Mouse (Mus musculus) mesoderm, embryonic 11.5 days (tissue): ENCODE data around the gene Usf2.
A peak's percentile ranks its signal among the peaks of the same experiment; 100 is the strongest.

ENCODE experiments used
- DNase-seq: peaks from one replicate; pipeline ENCODE4 v3.0.0-alpha.2; 2012; ENCODE audit warnings: low read depth, low spot score

Usf2 gene

GRCm38 (mm10) chr7:30956756-30957366 lies at the start of gene Usf2:
TSS of gene Usf2 (minus strand) at chr7:30956803.
- DNase-seq = peak; percentile 81

GRCm38 (mm10) chr7:31002650-31003049 lies 46.0 kb upstream of the Usf2 start:
- DNase-seq = no peak

- peak; percentile 39 for DNase-seq
These were observed 44.0 kb upstream of the Usf2 start for GRCm38 (mm10) chr7:31000505-31001020.

GRCm38 (mm10) chr7:30996491-30996890 lies 39.9 kb upstream of the Usf2 start:
- no peak for DNase-seq

- DNase-seq = no peak
These were observed 37.4 kb upstream of the Usf2 start for GRCm38 (mm10) chr7:30993986-30994385.

- DNase-seq = no peak
These were observed 35.5 kb upstream of the Usf2 start for GRCm38 (mm10) chr7:30992148-30992547.

GRCm38 (mm10) chr7:30988519-30989162 lies 32.0 kb upstream of the Usf2 start:
- no peak for DNase-seq

- no peak for DNase-seq
These were observed 28.8 kb upstream of the Usf2 start for GRCm38 (mm10) chr7:30985357-30985756.

- DNase-seq = no peak
These were observed 25.1 kb upstream of the Usf2 start for GRCm38 (mm10) chr7:30981703-30982102.

- DNase-seq = peak; percentile 92
These were observed 17.1 kb upstream of the Usf2 start, which contains the start of gene Fam187b for GRCm38 (mm10) chr7:30973501-30974289. TSS of gene Fam187b (plus strand) at chr7:30973790.

GRCm38 (mm10) chr7:30973251-30973500 lies 16.6 kb upstream of the Usf2 start, which contains the start of gene Lsr:
TSS of gene Lsr (minus strand) at chr7:30973464.
- DNase-seq = peak; percentile 33

GRCm38 (mm10) chr7:30972426-30973250 lies 16.0 kb upstream of the Usf2 start:
- DNase-seq = no peak

- DNase-seq = no peak
These were observed 15.3 kb upstream of the Usf2 start for GRCm38 (mm10) chr7:30971901-30972300.

GRCm38 (mm10) chr7:30969174-30969573 lies 12.6 kb upstream of the Usf2 start:
- DNase-seq = no peak

GRCm38 (mm10) chr7:30968611-30969010 lies 12.0 kb upstream of the Usf2 start:
- no peak for DNase-seq

- no peak for DNase-seq
These were observed 10.1 kb upstream of the Usf2 start for GRCm38 (mm10) chr7:30966657-30967056.

GRCm38 (mm10) chr7:30965677-30966076 lies 9.1 kb upstream of the Usf2 start:
- DNase-seq = no peak

GRCm38 (mm10) chr7:30964366-30964765 lies 7.8 kb upstream of the Usf2 start:
- no peak for DNase-seq

GRCm38 (mm10) chr7:30962862-30963261 lies 6.3 kb upstream of the Usf2 start:
- no peak for DNase-seq

- DNase-seq = no peak
These were observed 3.3 kb upstream of the Usf2 start for GRCm38 (mm10) chr7:30959786-30960349.

- DNase-seq = no peak
These were observed 2.4 kb upstream of the Usf2 start for GRCm38 (mm10) chr7:30958866-30959487.
